Mouse (Mus musculus): ENCODE measurements at regions not wholly inside any gene's neighbourhood (a gene's known extent, or its start where the extent isn't known, plus 50 kb on each side); places are given as distances from the start of the nearest gene placed in this dataset.

DNA sequence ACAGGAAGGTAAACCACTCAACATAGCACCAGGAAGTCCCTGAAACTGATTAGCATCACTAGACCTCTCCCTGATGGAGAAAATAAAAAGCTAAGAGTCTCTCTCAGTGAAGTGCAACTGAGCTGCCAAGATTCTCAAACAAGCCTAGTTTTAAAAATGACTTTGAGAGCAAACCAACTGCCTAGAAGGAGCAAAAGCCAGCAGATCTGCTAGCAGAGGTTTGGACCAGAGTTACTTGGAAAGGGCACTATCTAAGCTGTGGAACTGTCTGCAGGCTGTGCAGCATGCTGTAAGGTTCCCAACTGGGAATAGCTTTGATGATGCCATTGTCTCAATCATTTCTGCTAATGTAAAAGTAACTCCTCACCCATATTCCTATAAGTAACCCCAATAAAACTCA, 107.9 kb upstream of the Abcb5 start:
- Histone ChIP-seq H3K4me3 (ENCODE audit: insufficient read depth, low read length) (no peak overlapping the region), H3K27ac (ENCODE audit: insufficient read depth, low read length) (no peak overlapping the region), H3K4me1 (ENCODE audit: control insufficient read depth, insufficient read depth, low read length) (no peaks in the 10 kb centered on the region)
- TF ChIP-seq POLR2A (IDR thresholded peaks at IDR 0.05; ENCODE audit: low read depth, low read length): no peak

DNA sequence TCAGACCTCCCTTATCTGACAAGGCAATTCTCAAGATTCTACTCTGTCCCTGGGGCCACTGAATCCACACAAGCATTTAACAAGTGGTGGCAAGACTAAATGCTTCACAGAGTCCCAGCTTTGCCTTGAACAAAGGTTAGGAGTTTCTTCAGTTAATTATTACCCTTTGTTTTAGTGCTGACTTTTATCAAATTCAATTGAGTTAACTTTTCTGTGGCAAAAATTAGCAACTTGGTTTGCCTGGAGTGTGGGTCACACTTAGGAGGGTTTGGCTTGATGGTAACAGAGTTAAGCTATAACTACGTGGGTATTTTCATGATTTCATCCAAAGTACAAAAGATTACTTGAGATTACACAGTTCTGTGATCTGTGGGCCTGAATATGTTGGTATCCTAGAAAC, 104.7 kb upstream of the Abcb5 start:
- no peak for TF ChIP-seq POLR2A (IDR thresholded peaks at IDR 0.05; ENCODE audit: low read depth, low read length)
- no peak for TF ChIP-seq CTCF (IDR thresholded peaks at IDR 0.05; ENCODE audit: borderline replicate concordance, insufficient read depth, low read length)
- H3K27ac ChIP-seq (ENCODE audit: insufficient read depth, low read length): no peak overlapping the region

DNA sequence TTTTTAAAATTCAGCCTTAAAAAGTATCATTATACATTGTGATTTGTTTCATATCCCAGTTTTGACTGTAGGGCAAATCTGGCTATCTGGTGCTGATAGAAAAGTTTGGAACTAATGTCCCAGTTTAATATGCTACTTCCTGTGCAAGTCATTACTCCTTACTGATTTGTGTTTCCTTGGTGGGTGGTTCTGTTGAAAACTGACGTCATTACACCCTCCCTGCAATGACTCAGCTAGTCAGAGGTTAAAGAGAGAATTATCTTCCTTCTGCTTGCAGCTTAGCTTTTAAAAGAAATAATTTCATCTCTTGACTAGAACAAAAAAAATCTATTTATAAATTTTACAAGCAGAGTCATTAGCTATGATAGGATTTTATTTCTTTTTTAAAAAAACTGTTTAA, 104.2 kb upstream of the Abcb5 start:
- no peaks in the 10 kb centered on the region for H3K4me1 ChIP-seq (ENCODE audit: control insufficient read depth, insufficient read depth, low read length)
- H3K27ac ChIP-seq (ENCODE audit: insufficient read depth, low read length): no peak overlapping the region
- TF ChIP-seq POLR2A (IDR thresholded peaks at IDR 0.05; ENCODE audit: low read depth, low read length) (no peak), CTCF (IDR thresholded peaks at IDR 0.05; ENCODE audit: borderline replicate concordance, insufficient read depth, low read length) (no peak)
- no peak overlapping the region for H3K4me3 ChIP-seq (ENCODE audit: insufficient read depth, low read length)

More for the DNA sequence above, 104.7 kb upstream of the Abcb5 start:
- H3K4me3 ChIP-seq (ENCODE audit: insufficient read depth, low read length): no peak overlapping the region
- no peaks in the 10 kb centered on the region for H3K4me1 ChIP-seq (ENCODE audit: control insufficient read depth, insufficient read depth, low read length)

DNA sequence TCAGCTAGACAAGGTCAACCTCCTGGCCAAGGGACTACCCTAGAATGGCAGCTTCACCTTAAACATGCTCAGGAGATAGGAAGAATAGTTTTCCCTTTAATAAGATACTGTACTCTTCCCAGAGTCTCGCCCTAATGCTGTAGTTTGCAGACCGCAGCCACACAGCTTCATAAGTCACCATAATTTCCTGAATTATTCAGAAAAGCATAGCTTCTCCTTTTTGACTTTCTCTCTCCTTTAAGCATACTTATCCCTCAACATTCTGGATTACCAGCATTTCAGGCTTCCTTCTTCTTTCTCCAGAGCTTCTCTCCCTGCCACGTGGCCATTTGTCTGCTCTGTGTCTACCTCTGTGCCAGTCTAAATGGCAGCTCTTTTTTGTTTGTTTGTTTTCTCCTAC, 103.5 kb upstream of the Abcb5 start:
- TF ChIP-seq CTCF (IDR thresholded peaks at IDR 0.05; ENCODE audit: borderline replicate concordance, insufficient read depth, low read length): no peak
- TF ChIP-seq POLR2A (IDR thresholded peaks at IDR 0.05; ENCODE audit: low read depth, low read length): no peak
- Histone ChIP-seq H3K4me3 (ENCODE audit: insufficient read depth, low read length) (no peak overlapping the region), H3K4me1 (ENCODE audit: control insufficient read depth, insufficient read depth, low read length) (no peaks in the 10 kb centered on the region), H3K27ac (ENCODE audit: insufficient read depth, low read length) (no peak overlapping the region)

DNA sequence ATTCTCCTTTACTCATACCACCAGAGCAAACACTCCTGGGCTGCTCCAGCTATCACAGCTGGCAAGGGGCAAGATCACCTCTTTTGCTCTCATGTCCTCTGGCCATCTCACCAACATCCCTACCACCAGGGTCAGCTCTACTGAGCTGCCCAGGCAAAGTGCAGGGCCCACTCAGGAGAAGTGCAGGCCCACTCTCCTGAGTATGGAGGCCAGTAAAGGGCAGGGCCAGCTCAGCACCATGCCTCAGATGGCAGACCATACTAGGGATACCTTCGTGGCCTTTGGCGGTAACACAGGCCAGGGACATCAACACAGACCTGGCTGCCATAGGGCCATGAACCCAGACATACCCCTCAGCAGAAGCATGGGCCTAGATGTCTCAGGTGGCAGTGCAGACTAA, 101.9 kb upstream of the Abcb5 start:
- Histone ChIP-seq H3K4me3 (ENCODE audit: insufficient read depth, low read length) (no peak overlapping the region), H3K4me1 (ENCODE audit: control insufficient read depth, insufficient read depth, low read length) (no peaks in the 10 kb centered on the region), H3K27ac (ENCODE audit: insufficient read depth, low read length) (no peak overlapping the region)
- TF ChIP-seq CTCF (IDR thresholded peaks at IDR 0.05; ENCODE audit: borderline replicate concordance, insufficient read depth, low read length) (no peak), POLR2A (IDR thresholded peaks at IDR 0.05; ENCODE audit: low read depth, low read length) (no peak)

DNA sequence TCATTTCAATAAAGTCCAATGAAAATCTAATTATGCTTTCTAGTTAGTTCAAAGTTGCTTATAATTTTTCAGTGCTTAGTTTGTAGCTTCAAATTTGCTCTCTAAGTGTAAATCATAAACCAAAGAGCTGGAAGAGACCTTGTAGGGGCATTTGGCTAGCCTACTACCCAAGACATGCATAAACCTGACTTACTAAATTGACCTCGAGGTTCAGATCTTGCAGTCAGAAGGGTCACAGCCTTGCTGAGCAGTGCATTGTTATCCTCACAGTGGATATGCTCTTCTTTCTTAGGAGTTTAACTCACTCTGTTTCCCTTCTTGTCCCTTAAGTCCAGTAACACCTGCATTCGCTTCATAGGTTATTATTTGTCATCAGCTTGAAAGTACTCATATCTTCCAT, 96.7 kb upstream of the Abcb5 start:
- no peak overlapping the region for H3K4me3 ChIP-seq (ENCODE audit: insufficient read depth, low read length)
- H3K4me1 ChIP-seq (ENCODE audit: control insufficient read depth, insufficient read depth, low read length): no peaks in the 10 kb centered on the region
- TF ChIP-seq CTCF (IDR thresholded peaks at IDR 0.05; ENCODE audit: borderline replicate concordance, insufficient read depth, low read length): no peak
- no peak for TF ChIP-seq POLR2A (IDR thresholded peaks at IDR 0.05; ENCODE audit: low read depth, low read length)
- H3K27ac ChIP-seq (ENCODE audit: insufficient read depth, low read length): no peak overlapping the region

DNA sequence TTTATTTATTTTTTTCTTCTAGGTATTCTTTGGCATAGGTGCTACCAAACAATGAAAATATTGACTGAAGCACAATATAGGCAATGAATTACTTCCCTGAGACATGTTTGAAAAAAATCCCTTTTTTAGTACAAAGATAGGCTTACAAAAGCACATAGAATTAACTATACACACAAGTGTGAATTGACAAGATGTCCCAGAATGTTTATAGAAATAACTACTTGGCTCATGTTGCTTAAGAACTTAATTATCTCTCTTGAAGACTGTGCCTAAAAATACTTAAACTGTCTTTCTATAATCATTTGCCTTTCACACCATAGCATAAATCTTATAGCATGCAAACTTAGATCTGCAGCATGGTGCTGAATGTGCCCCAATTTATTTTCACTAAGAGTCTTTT, 96.3 kb upstream of the Abcb5 start:
- no peak overlapping the region for H3K4me3 ChIP-seq (ENCODE audit: insufficient read depth, low read length)
- no peak for TF ChIP-seq CTCF (IDR thresholded peaks at IDR 0.05; ENCODE audit: borderline replicate concordance, insufficient read depth, low read length)
- TF ChIP-seq POLR2A (IDR thresholded peaks at IDR 0.05; ENCODE audit: low read depth, low read length): no peak
- no peak overlapping the region for H3K27ac ChIP-seq (ENCODE audit: insufficient read depth, low read length)
- H3K4me1 ChIP-seq (ENCODE audit: control insufficient read depth, insufficient read depth, low read length): no peaks in the 10 kb centered on the region

DNA sequence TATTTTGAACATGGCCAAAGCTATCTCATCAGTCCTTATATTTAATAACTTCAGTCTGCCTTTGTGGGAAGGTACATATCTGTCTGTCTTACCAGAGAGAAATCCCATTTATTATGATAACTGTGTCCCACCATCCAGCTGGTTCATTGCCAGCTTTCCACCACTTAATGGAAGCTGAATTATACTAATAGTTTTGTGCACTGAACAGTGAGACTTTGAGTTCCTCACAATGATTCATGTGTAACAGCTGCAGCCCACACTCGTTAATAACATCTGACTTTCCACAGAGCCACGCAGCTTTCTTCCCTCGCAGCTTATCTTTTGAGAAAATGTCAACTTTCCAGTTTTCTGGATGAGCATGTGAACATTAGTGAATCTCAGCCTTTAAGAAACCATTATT, 88.3 kb upstream of the Abcb5 start:
- Histone ChIP-seq H3K4me3 (ENCODE audit: insufficient read depth, low read length) (no peak overlapping the region), H3K27ac (ENCODE audit: insufficient read depth, low read length) (no peak overlapping the region), H3K4me1 (ENCODE audit: control insufficient read depth, insufficient read depth, low read length) (no peaks in the 10 kb centered on the region)
- no peak for TF ChIP-seq POLR2A (IDR thresholded peaks at IDR 0.05; ENCODE audit: low read depth, low read length)
- TF ChIP-seq CTCF (IDR thresholded peaks at IDR 0.05; ENCODE audit: borderline replicate concordance, insufficient read depth, low read length): no peak

DNA sequence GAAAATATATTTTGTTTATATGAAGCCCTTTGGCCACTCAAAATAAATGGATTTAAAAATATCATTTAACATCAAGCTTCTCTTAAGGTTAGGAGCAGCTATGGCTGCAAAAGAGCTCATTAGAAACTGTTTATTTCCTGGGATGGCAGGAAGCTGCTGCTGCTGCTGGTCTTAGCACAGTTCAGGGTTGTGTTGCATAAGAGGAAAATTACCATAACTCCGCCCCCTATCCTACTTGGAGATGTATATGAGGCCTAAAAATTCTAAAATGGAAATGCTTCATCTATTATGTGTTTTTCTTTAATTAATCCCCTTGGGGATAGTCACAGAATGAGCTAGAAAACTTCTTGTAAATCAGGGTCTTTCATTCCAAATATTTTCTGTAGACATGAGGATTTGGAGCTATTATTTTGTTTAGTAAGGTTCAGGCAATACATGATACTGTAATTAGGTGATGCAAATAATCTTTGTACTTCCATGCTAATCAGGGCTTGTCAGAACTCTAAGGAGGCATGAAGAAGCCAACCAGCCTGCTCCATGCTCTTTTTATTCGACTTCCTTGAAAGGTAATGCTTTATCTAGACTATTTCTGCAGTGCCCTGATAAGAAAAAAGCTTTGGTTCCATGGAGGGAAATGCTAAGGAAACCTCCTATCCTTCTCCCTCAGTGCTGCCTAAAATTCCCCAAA, 85.6 kb upstream of the Abcb5 start:
- Histone ChIP-seq H3K27ac (ENCODE audit: insufficient read depth, low read length) (no peak overlapping the region), H3K4me1 (ENCODE audit: control insufficient read depth, insufficient read depth, low read length) (no peaks in the 10 kb centered on the region), H3K4me3 (ENCODE audit: insufficient read depth, low read length) (no peak overlapping the region)
- TF ChIP-seq POLR2A (IDR thresholded peaks at IDR 0.05; ENCODE audit: low read depth, low read length) (no peak), CTCF (IDR thresholded peaks at IDR 0.05; ENCODE audit: borderline replicate concordance, insufficient read depth, low read length) (no peak)

DNA sequence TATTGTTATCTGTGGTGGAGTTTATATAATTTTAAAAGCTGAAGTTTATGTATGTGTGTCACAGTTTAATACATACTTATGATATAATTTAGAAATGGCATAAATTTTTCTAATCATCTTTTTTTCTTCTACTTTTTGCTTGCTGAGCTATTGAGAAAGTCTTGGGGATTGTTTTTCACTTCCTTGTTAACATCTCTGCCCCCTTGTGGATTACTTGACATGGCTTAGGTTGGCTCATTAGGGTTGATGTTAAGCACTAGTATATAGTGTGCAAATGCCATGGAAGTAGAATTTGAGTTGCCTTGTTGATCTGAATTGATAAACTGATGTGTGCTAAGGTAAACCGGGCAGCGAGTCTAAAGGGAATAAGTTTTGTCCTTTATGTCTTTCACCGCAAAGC, 72.1 kb upstream of the Abcb5 start:
- Histone ChIP-seq H3K4me1 (ENCODE audit: control insufficient read depth, insufficient read depth, low read length) (no peaks in the 10 kb centered on the region), H3K4me3 (ENCODE audit: insufficient read depth, low read length) (no peak overlapping the region)
- TF ChIP-seq POLR2A (IDR thresholded peaks at IDR 0.05; ENCODE audit: low read depth, low read length) (no peak), CTCF (IDR thresholded peaks at IDR 0.05; ENCODE audit: borderline replicate concordance, insufficient read depth, low read length) (no peak)

DNA sequence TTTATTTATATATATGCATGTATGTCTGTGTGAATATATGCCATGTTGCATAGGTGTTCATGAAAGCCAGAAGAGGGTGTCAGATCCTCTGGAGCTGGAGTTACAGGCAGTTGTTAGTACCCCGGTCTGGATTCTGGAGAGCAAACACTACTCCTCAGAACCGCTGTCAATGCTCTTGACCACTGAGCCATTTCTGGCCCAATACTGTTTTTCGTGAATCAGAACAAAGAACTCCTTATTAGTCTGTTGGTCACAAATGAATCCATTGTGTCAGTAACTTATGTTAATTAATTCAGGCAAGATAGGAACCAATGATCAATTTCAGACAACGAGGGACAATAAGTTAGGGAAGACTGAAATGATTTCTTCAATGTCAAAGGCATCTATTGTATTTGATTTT, 68.6 kb upstream of the Abcb5 start:
- TF ChIP-seq POLR2A (IDR thresholded peaks at IDR 0.05; ENCODE audit: low read depth, low read length) (no peak), CTCF (IDR thresholded peaks at IDR 0.05; ENCODE audit: borderline replicate concordance, insufficient read depth, low read length) (no peak)
- Histone ChIP-seq H3K27ac (ENCODE audit: insufficient read depth, low read length) (no peak overlapping the region), H3K4me1 (ENCODE audit: control insufficient read depth, insufficient read depth, low read length) (no peaks in the 10 kb centered on the region), H3K4me3 (ENCODE audit: insufficient read depth, low read length) (no peak overlapping the region)

More for the DNA sequence above, 72.1 kb upstream of the Abcb5 start:
- no peak overlapping the region for H3K27ac ChIP-seq (ENCODE audit: insufficient read depth, low read length)
